Mouse (Mus musculus) intestine, embryonic 14.5 days (tissue): ENCODE measurements around the gene Fam172a. TPM values are rescaled to one million over a fixed set of nuclear protein-coding genes. Genes with fewer than 3 reads are reported as not detected.

Experiments used
- ATAC-seq: fragments of 200-750 bp; cut with Nextera tagmentation; replicated peaks from 2 replicates; pipeline ENCODE4 v1.8.0; 2017; ENCODE audit warnings: low read depth, moderate number of reproducible peaks, moderate TSS enrichment, moderate library complexity; ENCODE audit not compliant: low FRiP score, low TSS enrichment
- DNase-seq: peaks from one replicate; pipeline ENCODE4 v3.0.0-alpha.2; 2018; ENCODE audit warnings: low spot score
- H3K27ac ChIP-seq: fragments of 300-500 bp; sonication (generic); 2 replicates; pipeline ENCODE4 v1.5.1; 2014; ENCODE audit warnings: low read depth, mild to moderate bottlenecking, control low read depth
- H3K27me3 ChIP-seq: fragments of 300-500 bp; sonication (generic); replicated peaks from 2 replicates; pipeline ENCODE4 v1.6.1; 2014; ENCODE audit warnings: low read length, control low read depth; ENCODE audit not compliant: control insufficient read depth, insufficient read depth
- H3K36me3 ChIP-seq: fragments of 300-500 bp; sonication (generic); 2 replicates; pipeline ENCODE4 v1.6.1; 2014; ENCODE audit warnings: low read length, control low read depth; ENCODE audit not compliant: control insufficient read depth, insufficient read depth
- H3K4me1 ChIP-seq: fragments of 300-500 bp; sonication (generic); replicated peaks from 2 replicates; pipeline ENCODE4 v1.6.1; 2014; ENCODE audit warnings: low read length, control low read depth, mixed read lengths; ENCODE audit not compliant: control insufficient read depth, insufficient read depth
- H3K4me2 ChIP-seq: fragments of 300-500 bp; sonication (generic); 2 replicates; pipeline ENCODE4 v1.6.1; 2014; ENCODE audit warnings: low read length
- H3K4me3 ChIP-seq: fragments of 300-500 bp; sonication (generic); 2 replicates; pipeline ENCODE4 v1.5.1; 2014; ENCODE audit warnings: low read depth, low read length, control low read depth, mixed read lengths
- H3K9ac ChIP-seq: fragments of 300-500 bp; sonication (generic); 2 replicates; pipeline ENCODE4 v1.6.1; 2014; ENCODE audit warnings: mild to moderate bottlenecking, low read length
- H3K9me3 ChIP-seq: fragments of 300-500 bp; sonication (generic); 2 replicates; pipeline ENCODE4 v1.6.1; 2016; ENCODE audit warnings: low read length, control low read depth; ENCODE audit not compliant: control insufficient read depth
- WGBS: fragments of 180-500 bp; shearing (Covaris S2); extraction: QIAGEN DNeasy Blood & Tissue Kit; methylation state at CpG from one replicate; pipeline ENCODE4 v1.1.7; 2014; 5-methylcytosine and 5-hydroxymethylcytosine counted together
- polyA plus RNA-seq: library from polyadenylated mRNA; unstranded; fragments of >200 nt; fragmentation: Nextera tagmentation; extraction: Ambion mirVana; gene quantifications from 2 replicates; pipeline ENCODE4 v1.2.1, GENCODE M21; 2014

Gene Fam172a
- polyA plus RNA-seq, 1 experiment from 2014 or later, result 23.3 TPM

- no peaks in the 10 kb centered on the region for H3K36me3 ChIP-seq
- no peak overlapping the region for H3K9ac ChIP-seq
- H3K9me3 ChIP-seq, result no peaks in the 10 kb centered on the region
- no peak overlapping the region for H3K4me2 ChIP-seq
- ATAC-seq, result no peak
- WGBS, result 3% methylated on average over 8 of the region's 8 CpGs
- H3K27ac ChIP-seq, result no peak overlapping the region
- H3K4me1 ChIP-seq, result peaks cover under 1% of the 10 kb centered on the region
- no peak for DNase-seq
- no peak overlapping the region for H3K4me3 ChIP-seq
- peaks cover 97% of the 10 kb centered on the region for H3K27me3 ChIP-seq
Measured at GRCm38 (mm10) chr13:78175821-78176380, 474.1 kb downstream of the Fam172a start.

DNA sequence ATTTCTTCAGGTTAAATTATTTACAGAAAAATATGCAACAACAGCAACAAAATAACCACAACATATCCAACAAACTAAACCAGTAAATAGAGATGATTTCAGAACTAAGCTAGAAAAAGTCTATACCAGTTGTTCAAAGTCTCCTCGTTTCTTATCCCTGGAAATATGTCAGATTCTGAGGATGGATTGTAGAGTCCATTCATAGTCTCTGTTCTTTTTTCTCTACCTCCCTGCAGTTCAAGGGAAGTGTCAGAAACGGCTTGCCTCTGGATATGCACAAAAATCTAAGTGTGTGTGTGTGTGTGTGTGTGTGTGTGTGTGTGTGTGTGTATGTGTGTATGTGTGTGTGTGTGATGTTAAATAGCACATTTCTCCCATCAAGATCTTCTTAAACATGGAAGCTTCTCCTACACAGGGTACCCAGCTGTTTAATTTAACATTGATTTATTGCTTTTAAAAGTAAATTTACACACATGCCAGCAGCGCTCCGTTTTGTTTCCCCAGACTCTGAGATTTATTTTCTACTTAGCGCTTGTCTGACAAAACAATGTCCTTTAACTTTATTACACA, 475.6 kb downstream of the Fam172a start:
- Histone ChIP-seq H3K9me3 (no peaks in the 10 kb centered on the region), H3K9ac (no peak overlapping the region), H3K4me1 (peaks cover 6% of the 10 kb centered on the region), H3K36me3 (no peaks in the 10 kb centered on the region), H3K27me3 (peaks cover 99% of the 10 kb centered on the region), H3K27ac (no peak overlapping the region), H3K4me2 (no peak overlapping the region), H3K4me3 (no peak overlapping the region)
- ATAC-seq (no peak), DNase-seq (no peak)
- 4% methylated on average over 5 of the region's 5 CpGs for WGBS

GRCm38 (mm10) chr13:78178021-78178420, 476.2 kb downstream of the Fam172a start:
- peaks cover 99% of the 10 kb centered on the region for H3K27me3 ChIP-seq
- WGBS, result 3% methylated on average over 1 of the region's 1 CpGs
- H3K4me1 ChIP-seq, result peaks cover 6% of the 10 kb centered on the region
- ATAC-seq (no peak), DNase-seq (no peak)
- H3K9me3 ChIP-seq, result no peaks in the 10 kb centered on the region
- no peaks in the 10 kb centered on the region for H3K36me3 ChIP-seq
- no peak overlapping the region for H3K9ac ChIP-seq
- H3K4me2 ChIP-seq, result no peak overlapping the region
- no peak overlapping the region for H3K4me3 ChIP-seq
- H3K27ac ChIP-seq, result no peak overlapping the region

DNA sequence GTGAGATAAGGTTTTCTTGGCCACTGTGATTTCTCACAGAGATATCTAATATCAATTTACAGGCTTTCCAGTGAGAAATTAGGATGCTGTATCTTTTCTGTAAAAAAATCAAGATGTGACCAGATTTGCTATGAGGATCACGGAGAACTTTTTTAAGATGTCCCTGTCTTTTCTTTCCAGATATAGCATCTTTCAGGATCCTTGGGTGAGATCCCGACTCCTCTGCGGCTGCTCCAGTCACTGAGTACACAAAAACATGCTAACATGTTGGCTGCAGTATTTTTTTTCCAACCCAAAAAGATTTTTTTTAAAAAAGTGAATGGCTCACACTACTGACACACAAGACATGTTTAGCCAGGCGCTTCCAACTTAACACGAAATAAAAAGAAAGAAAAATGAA, 476.9 kb downstream of the Fam172a start:
- H3K27me3 ChIP-seq, result peaks cover 99% of the 10 kb centered on the region
- H3K9me3 ChIP-seq, result no peaks in the 10 kb centered on the region
- no peak overlapping the region for H3K4me3 ChIP-seq
- H3K4me1 ChIP-seq, result peaks cover 6% of the 10 kb centered on the region
- ATAC-seq (no peak), DNase-seq (no peak)
- H3K36me3 ChIP-seq, result no peaks in the 10 kb centered on the region
- no peak overlapping the region for H3K4me2 ChIP-seq
- H3K27ac ChIP-seq, result no peak overlapping the region
- 12% methylated on average over 5 of the region's 5 CpGs for WGBS
- no peak overlapping the region for H3K9ac ChIP-seq

GRCm38 (mm10) chr13:78179312-78180097, 477.7 kb downstream of the Fam172a start:
- Histone ChIP-seq H3K9ac (no peak overlapping the region), H3K36me3 (no peaks in the 10 kb centered on the region), H3K27ac (no peak overlapping the region), H3K9me3 (no peaks in the 10 kb centered on the region), H3K4me1 (peaks cover 6% of the 10 kb centered on the region), H3K27me3 (peaks cover 99% of the 10 kb centered on the region), H3K4me3 (peak overlapping the region; percentile 18), H3K4me2 (peak overlapping the region; percentile 20)
- 2% methylated on average over 38 of the region's 38 CpGs for WGBS
- DNase-seq (peak; percentile 60), ATAC-seq (0 out of 2 replicates have a peak, but pooled peaks have one; percentile 33)

GRCm38 (mm10) chr13:78180261-78180660, 478.4 kb downstream of the Fam172a start:
- no peaks in the 10 kb centered on the region for H3K36me3 ChIP-seq
- no peak overlapping the region for H3K9ac ChIP-seq
- H3K27ac ChIP-seq, result no peak overlapping the region
- no peak overlapping the region for H3K4me2 ChIP-seq
- peaks cover 98% of the 10 kb centered on the region for H3K27me3 ChIP-seq
- no peaks in the 10 kb centered on the region for H3K9me3 ChIP-seq
- no peak for DNase-seq
- peaks cover 6% of the 10 kb centered on the region for H3K4me1 ChIP-seq
- 36% methylated on average over 3 of the region's 3 CpGs for WGBS
- no peak for ATAC-seq
- H3K4me3 ChIP-seq, result no peak overlapping the region

GRCm38 (mm10) chr13:78181071-78181929, 479.5 kb downstream of the Fam172a start:
- Histone ChIP-seq H3K4me2 (peak overlapping the region; percentile 33), H3K4me3 (peak overlapping the region; percentile 17; the same call in 1 of the 2 replicates), H3K9ac (no peak overlapping the region), H3K36me3 (no peaks in the 10 kb centered on the region), H3K27ac (no peak overlapping the region), H3K27me3 (peaks cover 98% of the 10 kb centered on the region), H3K9me3 (no peaks in the 10 kb centered on the region), H3K4me1 (peaks cover 6% of the 10 kb centered on the region)
- peak; percentile 59 for DNase-seq
- 2% methylated on average over 44 of the region's 44 CpGs for WGBS
- no peak for ATAC-seq

DNA sequence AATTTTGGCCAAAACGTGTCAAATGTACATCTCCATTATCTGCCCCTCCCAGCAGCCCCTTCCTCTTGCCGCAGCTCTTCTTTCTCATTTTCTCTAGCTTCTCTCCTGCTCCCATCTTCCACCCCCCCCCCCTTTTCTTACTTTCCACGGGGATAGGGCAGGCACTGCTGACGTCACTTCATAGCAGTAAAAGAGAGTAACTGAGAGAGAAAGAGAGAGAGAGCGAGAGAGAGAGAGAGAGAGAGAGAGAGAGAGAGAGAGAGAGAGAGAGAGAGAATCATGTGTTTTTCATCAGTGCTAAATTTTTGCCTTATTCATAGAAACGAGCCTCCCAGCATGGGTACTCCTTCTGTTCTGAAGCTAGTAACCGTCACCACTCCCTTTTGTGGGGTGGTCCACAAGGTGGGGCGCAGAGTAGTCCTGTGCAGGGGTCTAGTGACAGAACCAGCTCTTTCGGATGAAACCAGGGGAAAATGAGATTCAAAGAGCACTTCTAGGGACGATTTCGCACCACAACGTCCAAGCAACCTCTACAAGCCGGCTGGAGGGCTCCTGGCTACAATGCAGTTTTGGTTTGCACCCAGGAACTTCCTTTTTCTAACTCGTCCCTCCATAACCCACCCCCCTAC, 480.2 kb downstream of the Fam172a start:
- Histone ChIP-seq H3K9ac (no peak overlapping the region), H3K9me3 (no peaks in the 10 kb centered on the region), H3K27ac (no peak overlapping the region), H3K4me3 (no peak overlapping the region), H3K36me3 (no peaks in the 10 kb centered on the region), H3K4me2 (0 out of 2 replicates have a peak overlapping the region, but pooled peaks have one; percentile 33), H3K4me1 (peaks cover 6% of the 10 kb centered on the region), H3K27me3 (peaks cover 98% of the 10 kb centered on the region)
- DNase-seq, result peak; percentile 66
- ATAC-seq, result no peak
- 3% methylated on average over 13 of the region's 14 CpGs for WGBS
